Mouse (Mus musculus) hindlimb bud, embryonic 11.5 days (tissue): ENCODE data around the gene Syt8.

ENCODE experiments used
- DNase-seq: peaks from one replicate; pipeline ENCODE4 v3.0.0-alpha.2; 2012; ENCODE audit warnings: low read depth, low spot score; ENCODE audit errors: extremely low spot score

The Syt8 gene

GRCm38 (mm10) chr7:142474799-142475198, 40.1 kb downstream of the Syt8 start:
- no peak for DNase-seq

GRCm38 (mm10) chr7:142475641-142476040, 41.0 kb downstream of the Syt8 start:
- no peak for DNase-seq

- DNase-seq: no peak
Observed at GRCm38 (mm10) chr7:142476271-142476670, 41.6 kb downstream of the Syt8 start.

GRCm38 (mm10) chr7:142476795-142477452, 42.3 kb downstream of the Syt8 start:
- no peak for DNase-seq

GRCm38 (mm10) chr7:142478001-142478400, 43.4 kb downstream of the Syt8 start:
- DNase-seq: no peak

- no peak for DNase-seq
Observed at GRCm38 (mm10) chr7:142478574-142478973, 43.9 kb downstream of the Syt8 start.

GRCm38 (mm10) chr7:142479307-142479706, 44.7 kb downstream of the Syt8 start:
- no peak for DNase-seq

GRCm38 (mm10) chr7:142479886-142480285, 45.2 kb downstream of the Syt8 start:
- DNase-seq: no peak

GRCm38 (mm10) chr7:142480661-142481060, 46.0 kb downstream of the Syt8 start:
- no peak for DNase-seq

- no peak for DNase-seq
Observed at GRCm38 (mm10) chr7:142481186-142481567, 46.5 kb downstream of the Syt8 start.

- DNase-seq: no peak
Observed at GRCm38 (mm10) chr7:142481568-142482255, 47.1 kb downstream of the Syt8 start.

GRCm38 (mm10) chr7:142482256-142482609, 47.6 kb downstream of the Syt8 start:
- DNase-seq: no peak

GRCm38 (mm10) chr7:142483136-142483535, 48.5 kb downstream of the Syt8 start:
- DNase-seq: no peak

GRCm38 (mm10) chr7:142484780-142485179, 50.1 kb downstream of the Syt8 start:
- no peak for DNase-seq

GRCm38 (mm10) chr7:142486751-142487162, 52.1 kb downstream of the Syt8 start:
- DNase-seq: no peak

- no peak for DNase-seq
Observed at GRCm38 (mm10) chr7:142487341-142487859, 52.8 kb downstream of the Syt8 start.

- no peak for DNase-seq
Observed at GRCm38 (mm10) chr7:142488053-142488452, 53.4 kb downstream of the Syt8 start.
